Mouse (Mus musculus): ENCODE results near the gene Mmp27. TPM values are rescaled to one million over a fixed set of nuclear protein-coding genes. Genes with fewer than 3 reads are reported as not detected.

Gene Mmp27
- 0.16 TPM for polyA plus RNA-seq (2017; shearing (Covaris generic))

DNA sequence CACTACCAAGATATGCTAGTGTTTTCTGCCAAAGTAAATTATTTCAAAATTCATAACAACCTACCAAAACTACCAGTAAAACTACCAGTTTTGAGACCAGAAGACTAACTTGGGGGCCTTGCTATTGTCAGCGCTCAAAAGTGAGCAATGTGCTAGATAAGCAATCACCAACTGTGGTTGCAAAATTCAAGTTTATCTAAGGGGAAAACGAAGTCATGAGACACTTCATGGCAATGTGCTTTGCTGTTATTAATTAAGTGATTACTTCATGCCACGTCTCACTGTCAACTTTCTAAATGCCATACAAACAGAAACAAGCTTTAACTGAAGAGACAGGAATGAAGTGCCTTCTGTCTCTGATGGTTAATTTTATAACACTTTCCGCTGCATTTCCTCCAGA, at the start of gene Mmp27:
TSS of gene Mmp27 (plus strand) at position 235 of the 400 bp plus-strand sequence.

DNA sequence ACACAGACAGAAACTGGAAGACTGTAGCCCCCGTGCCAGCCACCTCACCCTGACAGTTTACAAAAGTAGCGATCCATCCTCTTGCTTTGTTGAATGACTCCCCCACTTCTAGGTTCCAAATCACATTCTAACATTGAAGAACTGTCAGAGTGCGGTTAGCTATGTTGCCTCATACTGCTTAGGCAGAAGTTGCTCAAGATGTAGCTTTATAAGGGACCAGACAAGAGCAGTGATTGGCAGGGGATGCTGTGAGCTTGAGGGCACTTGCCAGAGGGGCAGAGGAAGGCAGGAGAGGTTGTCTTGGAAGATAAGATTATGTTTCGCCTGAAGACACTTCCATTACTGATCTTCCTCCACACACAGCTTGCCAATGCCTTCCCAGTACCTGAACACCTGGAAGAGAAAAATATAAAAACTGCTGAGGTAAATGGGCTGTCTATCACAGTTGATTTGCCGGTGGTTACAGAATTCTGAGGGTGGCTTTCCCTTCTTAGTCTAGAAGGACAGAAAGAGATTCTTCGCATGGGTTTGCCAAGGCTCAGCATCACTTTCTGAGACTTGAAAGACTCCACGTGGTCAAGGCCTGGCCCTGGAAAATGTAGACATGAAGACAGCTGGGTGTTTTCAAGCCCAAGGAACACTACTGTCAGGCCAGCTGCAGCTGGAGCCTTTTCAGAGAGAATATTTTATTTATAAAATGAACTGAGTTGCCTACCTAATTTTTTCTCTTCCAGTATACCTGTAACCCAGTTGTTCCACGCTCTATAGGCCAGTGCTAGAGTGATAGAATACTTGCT, 12.8 kb upstream of the Mmp27 start, which contains the start of gene Mmp8:
TSS of gene Mmp8 (plus strand) at position 236 of the 797 bp plus-strand sequence.

DNA sequence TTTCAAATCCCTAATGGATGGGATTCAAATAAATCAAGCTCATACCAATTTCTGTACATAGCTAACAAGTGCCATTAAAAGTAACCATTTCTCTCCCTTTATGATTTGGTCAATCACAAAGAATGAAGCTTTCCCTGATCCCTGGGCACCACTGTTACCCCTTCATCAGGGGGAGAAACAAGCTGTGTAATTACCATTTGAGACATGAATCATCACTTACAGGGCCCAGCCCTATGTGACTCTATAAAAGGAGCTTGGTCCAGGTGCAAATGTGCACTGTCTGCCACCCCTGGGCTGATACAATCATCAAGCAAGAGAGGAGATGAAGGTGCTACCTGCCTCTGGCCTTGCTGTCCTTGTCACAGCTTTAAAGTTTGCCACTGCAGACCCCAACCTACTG, 56.7 kb downstream of the Mmp27 start, which contains the start of gene Mmp20:
TSS of gene Mmp20 (plus strand) at position 301 of the 400 bp plus-strand sequence.

Other genes with a start within 250 kb of the Mmp27 start
- gene Mmp12, start 227.0 kb upstream of the Mmp27 start, polyA plus RNA-seq (2017; shearing (Covaris generic)) = not detected
- gene Mmp1b, start 183.3 kb upstream of the Mmp27 start, polyA plus RNA-seq (2017; shearing (Covaris generic)) = not detected
- gene Mmp3, start 125.6 kb upstream of the Mmp27 start, polyA plus RNA-seq (2017; shearing (Covaris generic)) = not detected
- gene Mmp10, start 69.0 kb upstream of the Mmp27 start, polyA plus RNA-seq (2017; shearing (Covaris generic)) = not detected
- not detected for gene Mmp8, start 12.9 kb upstream of the Mmp27 start, polyA plus RNA-seq (2017; shearing (Covaris generic))
- not detected for gene Mmp20, start 56.8 kb downstream of the Mmp27 start, polyA plus RNA-seq (2017; shearing (Covaris generic))
- gene Mmp7, start 120.7 kb downstream of the Mmp27 start, polyA plus RNA-seq (2017; shearing (Covaris generic)) = not detected
- gene Tmem123, start 192.6 kb downstream of the Mmp27 start, polyA plus RNA-seq (2017; shearing (Covaris generic)) = 94.3 TPM